Mouse (Mus musculus): Measurements from ENCODE around the gene Pebp1.

- TF ChIP-seq POLR2A (IDR thresholded peaks at IDR 0.05; ENCODE audit: extremely low read depth, insufficient read depth, low read length) (no peak), CTCF (IDR thresholded peaks at IDR 0.05; ENCODE audit: low read depth, low read length) (no peak)
Observed at GRCm38 (mm10) chr5:117289646-117290045, 2.2 kb upstream of the Pebp1 start.

All from liver, adult 2 months (tissue).